Mouse (Mus musculus): ENCODE data around the gene A430078G23Rik. TPM values are rescaled to one million over a fixed set of nuclear protein-coding genes. Genes with fewer than 3 reads are reported as not detected.

A430078G23Rik gene
- polyA plus RNA-seq, 1 experiment from 2014 or later, result 0.14 TPM

GRCm38 (mm10) chr8:3354443-3354812 lies 1.2 kb downstream of the A430078G23Rik start:
- Histone ChIP-seq H3K4me3 (no peak overlapping the region), H3K36me3 (replicated peaks) (no peaks in the 10 kb centered on the region), H3K9me3 (no peaks in the 10 kb centered on the region), H3K27me3 (replicated peaks; ENCODE audit: low read depth, poor library complexity, severe bottlenecking) (no peaks in the 10 kb centered on the region), H3K27ac (replicated peaks) (no peak overlapping the region), H3K4me1 (no peaks in the 10 kb centered on the region)
- 67% methylated on average over 5 of the region's 5 CpGs for whole genome bisulfite sequencing
- DNase-seq (ENCODE audit: low spot score), result no peak

- no peaks in the 10 kb centered on the region for H3K9me3 ChIP-seq
- H3K4me1 ChIP-seq, result no peaks in the 10 kb centered on the region
- no peaks in the 10 kb centered on the region for H3K36me3 ChIP-seq (replicated peaks)
- H3K27ac ChIP-seq (replicated peaks), result no peak overlapping the region
- no peak for DNase-seq (ENCODE audit: low spot score)
- WGBS, result 84% methylated on average over 6 of the region's 6 CpGs
- no peaks in the 10 kb centered on the region for H3K27me3 ChIP-seq (replicated peaks; ENCODE audit: low read depth, poor library complexity, severe bottlenecking)
- H3K4me3 ChIP-seq, result no peak overlapping the region
Observed at GRCm38 (mm10) chr8:3355586-3355985, 2.4 kb downstream of the A430078G23Rik start.

GRCm38 (mm10) chr8:3358060-3358459 lies 4.8 kb downstream of the A430078G23Rik start:
- WGBS, result 10% methylated on average over 4 of the region's 4 CpGs
- no peak overlapping the region for H3K4me3 ChIP-seq
- no peak overlapping the region for H3K27ac ChIP-seq (replicated peaks)

GRCm38 (mm10) chr8:3367086-3367485 lies 13.9 kb downstream of the A430078G23Rik start:
- peaks cover 7% of the 10 kb centered on the region; the same call in 1 of the 2 replicates for H3K9me3 ChIP-seq
- WGBS, result 86% methylated on average over 5 of the region's 5 CpGs

More at GRCm38 (mm10) chr8:3358060-3358459, 4.8 kb downstream of the A430078G23Rik start:
- no peaks in the 10 kb centered on the region for H3K9me3 ChIP-seq
- H3K36me3 ChIP-seq (replicated peaks), result no peaks in the 10 kb centered on the region
- no peaks in the 10 kb centered on the region for H3K27me3 ChIP-seq (replicated peaks; ENCODE audit: low read depth, poor library complexity, severe bottlenecking)
- DNase-seq (ENCODE audit: low spot score), result peak; percentile 86
- no peaks in the 10 kb centered on the region for H3K4me1 ChIP-seq

GRCm38 (mm10) chr8:3368091-3368490 lies 14.9 kb downstream of the A430078G23Rik start:
- DNase-seq (ENCODE audit: low spot score), result no peak
- Histone ChIP-seq H3K27ac (replicated peaks) (no peak overlapping the region), H3K4me1 (no peaks in the 10 kb centered on the region), H3K9me3 (peaks cover 8% of the 10 kb centered on the region; the same call in 1 of the 2 replicates), H3K36me3 (replicated peaks) (no peaks in the 10 kb centered on the region), H3K27me3 (replicated peaks; ENCODE audit: low read depth, poor library complexity, severe bottlenecking) (no peaks in the 10 kb centered on the region), H3K4me3 (no peak overlapping the region)
- WGBS, result 86% methylated on average over 1 of the region's 1 CpGs

More at GRCm38 (mm10) chr8:3367086-3367485, 13.9 kb downstream of the A430078G23Rik start:
- H3K36me3 ChIP-seq (replicated peaks), result no peaks in the 10 kb centered on the region
- H3K4me1 ChIP-seq, result no peaks in the 10 kb centered on the region
- no peaks in the 10 kb centered on the region for H3K27me3 ChIP-seq (replicated peaks; ENCODE audit: low read depth, poor library complexity, severe bottlenecking)
- no peak overlapping the region for H3K4me3 ChIP-seq
- DNase-seq (ENCODE audit: low spot score), result no peak
- H3K27ac ChIP-seq (replicated peaks), result no peak overlapping the region

- Histone ChIP-seq H3K27ac (replicated peaks) (no peak overlapping the region), H3K36me3 (replicated peaks) (no peaks in the 10 kb centered on the region), H3K27me3 (replicated peaks; ENCODE audit: low read depth, poor library complexity, severe bottlenecking) (no peaks in the 10 kb centered on the region), H3K4me3 (no peak overlapping the region), H3K9me3 (peaks cover 6% of the 10 kb centered on the region; the same call in 1 of the 2 replicates), H3K4me1 (no peaks in the 10 kb centered on the region)
- DNase-seq (ENCODE audit: low spot score), result no peak
Observed at GRCm38 (mm10) chr8:3375748-3376147, 22.5 kb downstream of the A430078G23Rik start.

- no peaks in the 10 kb centered on the region for H3K36me3 ChIP-seq (replicated peaks)
- H3K4me1 ChIP-seq, result no peaks in the 10 kb centered on the region
- 71% methylated on average over 11 of the region's 11 CpGs for WGBS
- peaks cover 6% of the 10 kb centered on the region; the same call in 1 of the 2 replicates for H3K9me3 ChIP-seq
- H3K27ac ChIP-seq (replicated peaks), result no peak overlapping the region
- no peak overlapping the region for H3K4me3 ChIP-seq
- no peak for DNase-seq (ENCODE audit: low spot score)
- H3K27me3 ChIP-seq (replicated peaks; ENCODE audit: low read depth, poor library complexity, severe bottlenecking), result no peaks in the 10 kb centered on the region
Observed at GRCm38 (mm10) chr8:3376641-3377274, 23.5 kb downstream of the A430078G23Rik start.

GRCm38 (mm10) chr8:3387286-3387685 lies 34.1 kb downstream of the A430078G23Rik start:
- H3K9me3 ChIP-seq, result no peaks in the 10 kb centered on the region
- H3K27me3 ChIP-seq (replicated peaks; ENCODE audit: low read depth, poor library complexity, severe bottlenecking), result no peaks in the 10 kb centered on the region
- peak; percentile 71 for DNase-seq (ENCODE audit: low spot score)
- no peaks in the 10 kb centered on the region for H3K36me3 ChIP-seq (replicated peaks)
- WGBS, result 34% methylated on average over 6 of the region's 6 CpGs
- H3K4me3 ChIP-seq, result no peak overlapping the region
- H3K4me1 ChIP-seq, result peaks cover 2% of the 10 kb centered on the region; the same call in 1 of the 2 replicates
- 0 out of 2 replicates have a peak overlapping the region, but pooled peaks have one; percentile 40 for H3K27ac ChIP-seq (replicated peaks)

- H3K27me3 ChIP-seq (replicated peaks; ENCODE audit: low read depth, poor library complexity, severe bottlenecking), result no peaks in the 10 kb centered on the region
- no peak overlapping the region for H3K4me3 ChIP-seq
- no peaks in the 10 kb centered on the region for H3K9me3 ChIP-seq
- WGBS, result 77% methylated on average over 9 of the region's 9 CpGs
- peaks cover 12% of the 10 kb centered on the region for H3K4me1 ChIP-seq
- H3K36me3 ChIP-seq (replicated peaks), result no peaks in the 10 kb centered on the region
- no peak overlapping the region for H3K27ac ChIP-seq (replicated peaks)
- no peak for DNase-seq (ENCODE audit: low spot score)
Observed at GRCm38 (mm10) chr8:3388591-3389338, 35.5 kb downstream of the A430078G23Rik start.

- DNase-seq (ENCODE audit: low spot score), result no peak
- Histone ChIP-seq H3K4me3 (no peak overlapping the region), H3K4me1 (peaks cover 19% of the 10 kb centered on the region), H3K9me3 (no peaks in the 10 kb centered on the region), H3K27ac (replicated peaks) (no peak overlapping the region), H3K36me3 (replicated peaks) (no peaks in the 10 kb centered on the region), H3K27me3 (replicated peaks; ENCODE audit: low read depth, poor library complexity, severe bottlenecking) (no peaks in the 10 kb centered on the region)
- 98% methylated on average over 1 of the region's 1 CpGs for WGBS
Observed at GRCm38 (mm10) chr8:3389506-3389905, 36.3 kb downstream of the A430078G23Rik start.

GRCm38 (mm10) chr8:3392293-3392692 lies 39.1 kb downstream of the A430078G23Rik start:
- 63% methylated on average over 4 of the region's 4 CpGs for WGBS
- H3K36me3 ChIP-seq (replicated peaks), result 0 out of 2 replicates have a peak, but pooled peaks cover 10% of the 10 kb centered on the region
- no peak for DNase-seq (ENCODE audit: low spot score)
- no peaks in the 10 kb centered on the region for H3K27me3 ChIP-seq (replicated peaks; ENCODE audit: low read depth, poor library complexity, severe bottlenecking)
- H3K27ac ChIP-seq (replicated peaks), result peak overlapping the region; percentile 86
- peak overlapping the region; percentile 89 for H3K4me3 ChIP-seq
- H3K4me1 ChIP-seq, result peaks cover 29% of the 10 kb centered on the region
- H3K9me3 ChIP-seq, result no peaks in the 10 kb centered on the region

- WGBS, result under 1% methylated on average over 48 of the region's 48 CpGs
- Histone ChIP-seq H3K27me3 (replicated peaks; ENCODE audit: low read depth, poor library complexity, severe bottlenecking) (no peaks in the 10 kb centered on the region), H3K4me1 (peaks cover 29% of the 10 kb centered on the region), H3K27ac (replicated peaks) (peak within 1 kb of the TSS; percentile 86), H3K9me3 (no peaks in the 10 kb centered on the region), H3K36me3 (replicated peaks) (0 out of 2 replicates have a peak, but pooled peaks cover 11% of the 10 kb centered on the region), H3K4me3 (peak within 1 kb of the TSS; percentile 89)
- DNase-seq (ENCODE audit: low spot score), result peak; percentile 90
Observed at GRCm38 (mm10) chr8:3392771-3393710, 39.8 kb downstream of the A430078G23Rik start, which contains the start of gene Arhgef18. TSS of gene Arhgef18 (plus strand) at chr8:3393006.

All from embryonic facial prominence, embryonic 10.5 days (tissue).